8 mouse cellular contexts compared by ENCODE assay signal in the genomic region with DNA sequence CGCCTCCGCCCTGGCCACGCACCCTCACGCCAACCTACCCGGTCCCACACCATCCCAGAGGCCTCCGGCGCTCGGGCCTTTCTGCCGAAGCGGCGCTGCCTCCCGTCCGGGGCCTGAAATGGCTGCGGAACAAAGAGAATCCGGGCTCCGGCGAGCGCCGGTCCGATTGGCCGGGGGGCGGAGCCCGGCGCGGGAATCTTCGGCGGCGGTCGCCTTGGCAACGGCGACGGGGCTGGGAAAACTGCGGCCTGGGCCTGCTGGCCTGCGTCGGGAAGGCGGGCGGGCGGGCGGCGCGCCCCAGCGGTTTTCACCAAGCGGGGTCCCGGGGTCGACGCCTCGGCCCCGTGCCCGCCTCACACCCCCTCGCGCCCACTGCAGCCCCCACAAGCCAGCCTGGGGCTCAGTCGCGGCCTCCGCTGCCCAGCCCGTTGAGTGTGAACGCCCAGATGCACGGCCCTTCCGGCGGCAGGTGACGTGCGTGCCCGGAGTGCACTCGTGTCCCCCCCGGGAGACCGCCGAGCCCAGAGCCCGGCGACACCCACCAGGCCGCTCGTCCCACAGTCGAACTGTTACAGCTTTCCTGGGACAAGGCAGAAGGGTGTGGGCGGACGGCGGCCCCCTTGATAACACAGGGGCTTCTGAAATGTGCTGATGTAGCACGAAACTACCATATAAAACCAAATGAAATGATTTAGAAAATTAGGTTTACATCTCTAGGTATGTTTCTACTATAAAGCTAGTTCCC. TPM values are rescaled to one million over a fixed set of nuclear protein-coding genes. Genes with fewer than 3 reads are reported as not detected.
A peak's percentile ranks its signal among the peaks of the same experiment; 100 is the strongest.
DNase-seq lines count a peak whose midpoint lies in the region; ATAC-seq and TF ChIP-seq lines count a peak whose summit lies in the region.

A gene (minus strand): TSS at position 172 of the 745 bp plus-strand sequence.

- no peaks in the 10 kb centered on the region for H3K9me3 ChIP-seq in embryonic facial prominence, embryonic 13.5 days
- no peaks in the 10 kb centered on the region for H3K9me3 ChIP-seq in limb, embryonic 14.5 days (ENCODE audit: control insufficient read depth, low read length)
- no peaks in the 10 kb centered on the region for H3K9me3 ChIP-seq in midbrain, postnatal 0 days (ENCODE audit: low read length)

- H3K9ac ChIP-seq in embryonic facial prominence, embryonic 13.5 days = peak within 1 kb of the TSS; percentile 100
- H3K9ac ChIP-seq in heart, adult 2 months (ENCODE audit: low read depth, low read length) = peak within 1 kb of the TSS; percentile 99
- H3K9ac ChIP-seq in limb, embryonic 14.5 days (ENCODE audit: low read depth, low read length, severe bottlenecking) = peak within 1 kb of the TSS; percentile 100
- H3K9ac ChIP-seq in midbrain, postnatal 0 days (replicated peaks; ENCODE audit: low read length, poor library complexity, severe bottlenecking) = peak within 1 kb of the TSS; percentile 100

- TF ChIP-seq EP300 in heart, adult 2 months (IDR thresholded peaks at IDR 0.05; ENCODE audit: insufficient read depth, low read depth, low read length) = no peak

- peak within 1 kb of the TSS; percentile 98 for H3K4me3 ChIP-seq in embryonic facial prominence, embryonic 13.5 days
- peak within 1 kb of the TSS; percentile 84 for H3K4me3 ChIP-seq in heart, adult 2 months
- peak within 1 kb of the TSS; percentile 100 for H3K4me3 ChIP-seq in limb, embryonic 14.5 days (replicated peaks; ENCODE audit: low read length)
- peak within 1 kb of the TSS; percentile 100 for H3K4me3 ChIP-seq in midbrain, postnatal 0 days (ENCODE audit: low read depth, low read length)

- whole genome bisulfite sequencing in embryonic facial prominence, embryonic 13.5 days = under 1% methylated on average over 62 of the region's 75 CpGs
- under 1% methylated on average over 66 of the region's 75 CpGs for WGBS in heart, adult 2 months
- under 1% methylated on average over 56 of the region's 75 CpGs for whole genome bisulfite sequencing in limb, embryonic 14.5 days
- 2% methylated on average over 52 of the region's 75 CpGs for WGBS in midbrain, postnatal 0 days

- peaks cover 10% of the 10 kb centered on the region for H3K79me2 ChIP-seq in heart, adult 2 months (replicated peaks; ENCODE audit: control insufficient read depth, insufficient read depth, low read length)

- peak within 1 kb of the TSS; percentile 80 for H3K4me2 ChIP-seq in embryonic facial prominence, embryonic 13.5 days
- peak within 1 kb of the TSS; percentile 78 for H3K4me2 ChIP-seq in limb, embryonic 14.5 days (replicated peaks; ENCODE audit: low read depth, low read length, severe bottlenecking)
- peak within 1 kb of the TSS; percentile 72 for H3K4me2 ChIP-seq in midbrain, postnatal 0 days (ENCODE audit: low read depth, low read length, poor library complexity, severe bottlenecking)

- TF ChIP-seq CTCF in heart, adult 2 months (IDR thresholded peaks at IDR 0.05) = no peak
- TF ChIP-seq CTCF in midbrain, postnatal 0 days (IDR thresholded peaks at IDR 0.05) = no peak; the same call in 1 of the 2 replicates

- peak; percentile 83 for TF ChIP-seq POLR2A in heart, adult 2 months (IDR thresholded peaks at IDR 0.05; ENCODE audit: insufficient read depth, low read depth, low read length)
- TF ChIP-seq POLR2A in limb, embryonic 14.5 days (IDR thresholded peaks at IDR 0.05; ENCODE audit: borderline replicate concordance, extremely low read depth, insufficient read depth, insufficient read length) = peak; percentile 96

- intact Hi-C loops in heart, adult 2 months (cut with DNase I) = loop anchor here (2.0 to 5.0 kb wide), 2 partner anchors 59 to 112 kb away; a partner anchor contains a TSS

- peak within 1 kb of the TSS; percentile 98 for H3K27ac ChIP-seq in embryonic facial prominence, embryonic 13.5 days
- peak within 1 kb of the TSS; percentile 99 for H3K27ac ChIP-seq in heart, adult 2 months
- H3K27ac ChIP-seq in limb, embryonic 14.5 days (replicated peaks; ENCODE audit: low read depth, low read length) = peak within 1 kb of the TSS; percentile 99
- H3K27ac ChIP-seq in midbrain, postnatal 0 days (ENCODE audit: low read depth, low read length) = peak within 1 kb of the TSS; percentile 99

- DNase-seq in 3134 (ENCODE audit: extremely low read depth, insufficient read length, low spot score) = peak; percentile 91
- peak; percentile 96 to 97 for DNase-seq in adrenal gland, postnatal 36 days
- DNase-seq in heart, adult 2 months = peak; percentile 96 to 97
- DNase-seq in kidney, adult 9 months = peak; percentile 92
- peak; percentile 89 for DNase-seq in limb, embryonic 14.5 days (ENCODE audit: low spot score)
- peak; percentile 94 for DNase-seq in midbrain, postnatal 0 days (ENCODE audit: low spot score)
- DNase-seq in spleen, postnatal 14 days (ENCODE audit: low spot score in 2 of 2) = peak; percentile 81 to 87

- peaks cover 31% of the 10 kb centered on the region for H3K4me1 ChIP-seq in embryonic facial prominence, embryonic 13.5 days
- peaks cover 10% of the 10 kb centered on the region for H3K4me1 ChIP-seq in heart, adult 2 months (ENCODE audit: control insufficient read depth, insufficient read depth, low read length)
- peaks cover 4% of the 10 kb centered on the region; the same call in 1 of the 2 replicates for H3K4me1 ChIP-seq in limb, embryonic 14.5 days (ENCODE audit: control insufficient read depth, insufficient read depth, low read length)
- H3K4me1 ChIP-seq in midbrain, postnatal 0 days (ENCODE audit: insufficient read depth, low read length) = no peaks in the 10 kb centered on the region; the same call in 1 of the 2 replicates

- H3K27me3 ChIP-seq in embryonic facial prominence, embryonic 13.5 days = no peaks in the 10 kb centered on the region
- no peaks in the 10 kb centered on the region for H3K27me3 ChIP-seq in heart, adult 2 months (ENCODE audit: control insufficient read depth, insufficient read depth, low read length)
- H3K27me3 ChIP-seq in limb, embryonic 14.5 days (ENCODE audit: control insufficient read depth, insufficient read depth, low read length) = no peaks in the 10 kb centered on the region
- H3K27me3 ChIP-seq in midbrain, postnatal 0 days (ENCODE audit: insufficient read depth, low read length) = no peaks in the 10 kb centered on the region

- peak; percentile 90 for ATAC-seq in embryonic facial prominence, embryonic 13.5 days (ENCODE audit: insufficient number of reproducible peaks, insufficient read depth, low FRiP score, low TSS enrichment, low read depth)
- ATAC-seq in limb, embryonic 14.5 days (ENCODE audit: low FRiP score, low read depth) = peak; percentile 95
- ATAC-seq in midbrain, postnatal 0 days (ENCODE audit: low FRiP score) = peak; percentile 91

- peaks cover 18% of the 10 kb centered on the region for H3K36me3 ChIP-seq in embryonic facial prominence, embryonic 13.5 days
- peaks cover 15% of the 10 kb centered on the region for H3K36me3 ChIP-seq in heart, adult 2 months (ENCODE audit: control insufficient read depth, insufficient read depth, low read length)
- H3K36me3 ChIP-seq in limb, embryonic 14.5 days (ENCODE audit: control insufficient read depth, insufficient read depth, low read length) = peaks cover 13% of the 10 kb centered on the region
- H3K36me3 ChIP-seq in midbrain, postnatal 0 days (ENCODE audit: insufficient read depth, low read length) = no peaks in the 10 kb centered on the region

RNA-seq across cellular contexts. Expression of the gene that starts here (rescaled TPM):
- 100 to 1,000 TPM; 129 to 141 TPM for total RNA-seq in adrenal gland, postnatal 36 days (2021)
- 64.7 and 65.0 TPM in 2 replicates for polyA plus RNA-seq in embryonic facial prominence, embryonic 13.5 days (2015; fragmentation: Nextera tagmentation; extraction: Ambion mirVana)
- 10 to 100 TPM; 58.9 to 60.4 TPM for total RNA-seq in heart, adult 2 months (2021)
- 16.1 and 31.2 TPM in 2 replicates for polyA plus RNA-seq in heart, adult 2 months (2012; rRNA removed)
- polyA plus RNA-seq in limb, embryonic 14.5 days (2012; rRNA removed) = 43.2 and 49.8 TPM in 2 replicates
- 36.5 and 38.7 TPM in 2 replicates for polyA plus RNA-seq in limb, embryonic 14.5 days (2014; fragmentation: Nextera tagmentation; extraction: Ambion mirVana)
- 78.8 and 85.8 TPM in 2 replicates for total RNA-seq in midbrain, postnatal 0 days (2014; rRNA removed)
- polyA plus RNA-seq in midbrain, postnatal 0 days (2015; fragmentation: Nextera tagmentation; extraction: Ambion mirVana) = 16.6 and 20.1 TPM in 2 replicates

Comparison
In these comparisons a context has a peak if more than half of its experiments do, and no peak if none do; other contexts are left out.
1. Peak in every context shown above with its lines: DNase-seq, ATAC-seq, H3K4me3 ChIP-seq and H3K27ac ChIP-seq.